Mouse (Mus musculus): ENCODE measurements around the gene Dgkd. TPM values are rescaled to one million over a fixed set of nuclear protein-coding genes. Genes with fewer than 3 reads are reported as not detected.
A peak's percentile ranks its signal among the peaks of the same experiment; 100 is the strongest.

The Dgkd gene
- polyA plus RNA-seq, 1 experiment from 2014 or later: 20.2 TPM

DNA sequence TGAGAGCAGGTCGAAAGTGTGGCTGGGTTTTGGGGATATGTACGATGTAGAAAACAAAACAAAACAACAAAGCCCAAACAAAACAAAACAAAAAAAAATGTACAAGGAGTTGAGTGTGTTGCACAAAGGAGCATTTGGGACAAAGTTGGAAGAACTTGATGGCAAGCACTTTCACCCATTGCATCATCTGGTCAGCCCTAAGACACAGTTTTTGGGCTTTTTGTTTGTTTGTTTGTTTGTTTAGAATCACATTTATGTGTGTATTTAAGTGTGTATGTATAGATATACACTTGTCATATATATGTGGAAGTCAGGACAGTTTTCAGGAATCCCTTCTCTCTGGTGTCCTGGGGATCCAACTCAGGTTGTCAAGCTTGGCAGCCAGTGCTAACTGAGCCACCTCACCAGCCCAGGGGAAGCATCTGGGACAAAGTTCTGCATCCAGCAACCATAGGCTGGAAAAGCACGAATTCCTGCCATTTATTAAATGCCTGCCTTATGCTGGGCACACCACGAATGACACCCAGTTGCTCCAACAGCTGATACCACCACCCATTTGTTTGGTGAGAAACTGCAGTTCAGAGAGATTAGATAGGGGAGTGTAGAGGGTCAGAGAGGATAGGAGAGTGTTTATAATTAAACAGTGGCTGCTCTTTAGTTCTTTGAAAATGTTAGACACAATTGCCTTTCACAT is 5.5 kb upstream of the Dgkd start:
- WGBS: 32% methylated on average over 4 of the region's 4 CpGs
- no peak for TF ChIP-seq CTCF (IDR thresholded peaks at IDR 0.05; ENCODE audit: low read depth)
- Histone ChIP-seq H3K4me2 (replicated peaks; ENCODE audit: low read depth) (no peak overlapping the region), H3K27ac (ENCODE audit: low read depth, low read length) (no peak overlapping the region), H3K4me3 (ENCODE audit: low read depth, low read length) (no peak overlapping the region), H3K27me3 (replicated peaks; ENCODE audit: control insufficient read depth, insufficient read depth, low read length) (no peaks in the 10 kb centered on the region), H3K36me3 (ENCODE audit: control insufficient read depth, insufficient read depth) (no peaks in the 10 kb centered on the region), H3K4me1 (replicated peaks; ENCODE audit: control insufficient read depth, insufficient read depth, low read length) (0 out of 2 replicates have a peak, but pooled peaks cover 4% of the 10 kb centered on the region), H3K9me3 (ENCODE audit: control insufficient read depth) (no peaks in the 10 kb centered on the region), H3K9ac (ENCODE audit: low read depth, low read length) (no peak overlapping the region)
- no peak for ATAC-seq

GRCm38 (mm10) chr1:87848237-87848996 is 4.7 kb upstream of the Dgkd start:
- Histone ChIP-seq H3K9ac (ENCODE audit: low read depth, low read length) (no peak overlapping the region), H3K4me3 (ENCODE audit: low read depth, low read length) (no peak overlapping the region), H3K27ac (ENCODE audit: low read depth, low read length) (no peak overlapping the region), H3K4me1 (replicated peaks; ENCODE audit: control insufficient read depth, insufficient read depth, low read length) (0 out of 2 replicates have a peak, but pooled peaks cover 4% of the 10 kb centered on the region), H3K9me3 (ENCODE audit: control insufficient read depth) (no peaks in the 10 kb centered on the region), H3K27me3 (replicated peaks; ENCODE audit: control insufficient read depth, insufficient read depth, low read length) (no peaks in the 10 kb centered on the region), H3K4me2 (replicated peaks; ENCODE audit: low read depth) (no peak overlapping the region; the same call in 1 of the 2 replicates), H3K36me3 (ENCODE audit: control insufficient read depth, insufficient read depth) (no peaks in the 10 kb centered on the region)
- TF ChIP-seq CTCF (IDR thresholded peaks at IDR 0.05; ENCODE audit: low read depth): peak; percentile 22; the same call in 1 of the 2 replicates
- ATAC-seq: peak; percentile 38; the same call in 1 of the 2 replicates
- WGBS: 29% methylated on average over 11 of the region's 11 CpGs

- H3K4me3 ChIP-seq (ENCODE audit: low read depth, low read length): no peak overlapping the region
- H3K9me3 ChIP-seq (ENCODE audit: control insufficient read depth): no peaks in the 10 kb centered on the region
- no peak for ATAC-seq
- H3K27me3 ChIP-seq (replicated peaks; ENCODE audit: control insufficient read depth, insufficient read depth, low read length): no peaks in the 10 kb centered on the region
- no peak for TF ChIP-seq CTCF (IDR thresholded peaks at IDR 0.05; ENCODE audit: low read depth)
- no peak overlapping the region for H3K4me2 ChIP-seq (replicated peaks; ENCODE audit: low read depth)
- no peaks in the 10 kb centered on the region for H3K36me3 ChIP-seq (ENCODE audit: control insufficient read depth, insufficient read depth)
- WGBS: 64% methylated on average over 5 of the region's 5 CpGs
- 0 out of 2 replicates have a peak, but pooled peaks cover 4% of the 10 kb centered on the region for H3K4me1 ChIP-seq (replicated peaks; ENCODE audit: control insufficient read depth, insufficient read depth, low read length)
- H3K27ac ChIP-seq (ENCODE audit: low read depth, low read length): no peak overlapping the region
- H3K9ac ChIP-seq (ENCODE audit: low read depth, low read length): no peak overlapping the region
Measured at GRCm38 (mm10) chr1:87849278-87849677, 3.8 kb upstream of the Dgkd start.

GRCm38 (mm10) chr1:87851344-87851743 is 1.7 kb upstream of the Dgkd start:
- no peaks in the 10 kb centered on the region for H3K36me3 ChIP-seq (ENCODE audit: control insufficient read depth, insufficient read depth)
- H3K4me2 ChIP-seq (replicated peaks; ENCODE audit: low read depth): no peak overlapping the region
- WGBS: 90% methylated on average over 3 of the region's 3 CpGs
- H3K27me3 ChIP-seq (replicated peaks; ENCODE audit: control insufficient read depth, insufficient read depth, low read length): no peaks in the 10 kb centered on the region
- ATAC-seq: no peak
- H3K9ac ChIP-seq (ENCODE audit: low read depth, low read length): no peak overlapping the region
- 0 out of 2 replicates have a peak, but pooled peaks cover 10% of the 10 kb centered on the region for H3K4me1 ChIP-seq (replicated peaks; ENCODE audit: control insufficient read depth, insufficient read depth, low read length)
- H3K9me3 ChIP-seq (ENCODE audit: control insufficient read depth): no peaks in the 10 kb centered on the region
- no peak for TF ChIP-seq CTCF (IDR thresholded peaks at IDR 0.05; ENCODE audit: low read depth)
- no peak overlapping the region for H3K27ac ChIP-seq (ENCODE audit: low read depth, low read length)
- no peak overlapping the region for H3K4me3 ChIP-seq (ENCODE audit: low read depth, low read length)

- Histone ChIP-seq H3K4me2 (replicated peaks; ENCODE audit: low read depth) (peak overlapping the region; percentile 97), H3K27ac (ENCODE audit: low read depth, low read length) (no peak overlapping the region), H3K9ac (ENCODE audit: low read depth, low read length) (no peak overlapping the region), H3K4me3 (ENCODE audit: low read depth, low read length) (peak overlapping the region; percentile 85), H3K36me3 (ENCODE audit: control insufficient read depth, insufficient read depth) (no peaks in the 10 kb centered on the region), H3K27me3 (replicated peaks; ENCODE audit: control insufficient read depth, insufficient read depth, low read length) (no peaks in the 10 kb centered on the region), H3K4me1 (replicated peaks; ENCODE audit: control insufficient read depth, insufficient read depth, low read length) (0 out of 2 replicates have a peak, but pooled peaks cover 10% of the 10 kb centered on the region), H3K9me3 (ENCODE audit: control insufficient read depth) (no peaks in the 10 kb centered on the region)
- 58% methylated on average over 5 of the region's 5 CpGs for WGBS
- ATAC-seq: no peak
- TF ChIP-seq CTCF (IDR thresholded peaks at IDR 0.05; ENCODE audit: low read depth): no peak
Measured at GRCm38 (mm10) chr1:87852081-87852790, 851 bp upstream of the Dgkd start.

Data from intestine, postnatal 0 days (tissue).